Mouse (Mus musculus) kidney, embryonic 14.5 days (tissue): ENCODE measurements around the gene Sod3. TPM values are rescaled to one million over a fixed set of nuclear protein-coding genes. Genes with fewer than 3 reads are reported as not detected.

ENCODE experiments used
- ATAC-seq: fragments of 200-750 bp; cut with Nextera tagmentation; 2 replicates; pipeline ENCODE4 v1.8.0; 2017; ENCODE audit warnings: moderate number of reproducible peaks, mild to moderate bottlenecking, moderate TSS enrichment, moderate library complexity; ENCODE audit not compliant: low FRiP score, low TSS enrichment
- H3K27ac ChIP-seq: fragments of 300-500 bp; sonication (generic); 2 replicates; pipeline ENCODE4 v1.5.1; 2014; ENCODE audit warnings: low read depth, mild to moderate bottlenecking, low read length, moderate library complexity, mixed read lengths
- H3K27me3 ChIP-seq: fragments of 300-500 bp; sonication (generic); 2 replicates; pipeline ENCODE4 v1.6.1; 2014; ENCODE audit warnings: mild to moderate bottlenecking, low read length; ENCODE audit not compliant: control insufficient read depth, insufficient read depth
- H3K36me3 ChIP-seq: fragments of 300-500 bp; sonication (generic); 2 replicates; pipeline ENCODE4 v1.6.1; 2014; ENCODE audit warnings: low read length, mixed read lengths; ENCODE audit not compliant: control insufficient read depth, insufficient read depth
- H3K4me1 ChIP-seq: fragments of 300-500 bp; sonication (generic); 2 replicates; pipeline ENCODE4 v1.6.1; 2014; ENCODE audit warnings: low read length, mixed read lengths; ENCODE audit not compliant: control insufficient read depth, insufficient read depth
- H3K4me2 ChIP-seq: fragments of 300-500 bp; sonication (generic); replicated peaks from 2 replicates; pipeline ENCODE4 v1.6.1; 2014; ENCODE audit warnings: low read depth, mild to moderate bottlenecking, low read length
- H3K4me3 ChIP-seq: fragments of 300-500 bp; sonication (generic); 2 replicates; pipeline ENCODE4 v1.5.1; 2014; ENCODE audit warnings: mild to moderate bottlenecking, low read length
- H3K9ac ChIP-seq: fragments of 300-500 bp; sonication (generic); 2 replicates; pipeline ENCODE4 v1.6.1; 2014; ENCODE audit warnings: low read depth, mild to moderate bottlenecking, low read length, moderate library complexity
- H3K9me3 ChIP-seq: fragments of 300-500 bp; sonication (generic); 2 replicates; pipeline ENCODE4 v1.6.1; 2016; ENCODE audit warnings: low read length; ENCODE audit not compliant: control insufficient read depth
- WGBS: fragments of 180-500 bp; shearing (Covaris S2); extraction: QIAGEN DNeasy Blood & Tissue Kit; methylation state at CpG from one replicate; pipeline ENCODE4 v1.1.7; 2014; 5-methylcytosine and 5-hydroxymethylcytosine counted together
- polyA plus RNA-seq: library from polyadenylated mRNA; unstranded; fragments of >200 nt; fragmentation: Nextera tagmentation; extraction: Ambion mirVana; gene quantifications from 2 replicates; pipeline ENCODE4 v1.2.1, GENCODE M21; 2014

Sod3 gene
- polyA plus RNA-seq, 1 experiment from 2014 or later, result 4.5 TPM

DNA sequence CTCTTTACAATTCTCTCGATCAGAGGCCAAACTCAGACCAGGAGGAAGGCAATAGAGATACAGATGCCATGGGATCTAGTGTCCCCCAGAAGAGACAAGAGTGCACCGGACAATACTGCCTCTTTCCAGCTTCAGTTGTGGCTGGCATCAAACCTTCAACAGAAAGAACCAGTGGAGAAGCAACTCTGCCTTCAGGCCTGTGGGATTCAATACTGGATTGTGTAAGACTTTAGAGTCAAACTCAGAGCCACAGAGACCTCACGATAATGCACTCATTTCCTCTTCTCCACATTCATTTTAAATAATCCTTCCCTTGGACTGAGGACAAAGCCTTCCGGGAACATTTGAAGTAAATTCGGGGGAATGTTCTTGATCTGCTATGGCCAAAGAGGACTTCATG, 10.9 kb upstream of the Sod3 start:
- H3K27me3 ChIP-seq, result no peaks in the 10 kb centered on the region
- no peak overlapping the region for H3K4me3 ChIP-seq
- H3K36me3 ChIP-seq, result no peaks in the 10 kb centered on the region
- no peak for ATAC-seq
- H3K9ac ChIP-seq, result no peak overlapping the region
- H3K9me3 ChIP-seq, result no peaks in the 10 kb centered on the region
- H3K4me2 ChIP-seq, result no peak overlapping the region
- no peak overlapping the region for H3K27ac ChIP-seq
- WGBS, result 87% methylated on average over 5 of the region's 5 CpGs
- no peaks in the 10 kb centered on the region for H3K4me1 ChIP-seq

DNA sequence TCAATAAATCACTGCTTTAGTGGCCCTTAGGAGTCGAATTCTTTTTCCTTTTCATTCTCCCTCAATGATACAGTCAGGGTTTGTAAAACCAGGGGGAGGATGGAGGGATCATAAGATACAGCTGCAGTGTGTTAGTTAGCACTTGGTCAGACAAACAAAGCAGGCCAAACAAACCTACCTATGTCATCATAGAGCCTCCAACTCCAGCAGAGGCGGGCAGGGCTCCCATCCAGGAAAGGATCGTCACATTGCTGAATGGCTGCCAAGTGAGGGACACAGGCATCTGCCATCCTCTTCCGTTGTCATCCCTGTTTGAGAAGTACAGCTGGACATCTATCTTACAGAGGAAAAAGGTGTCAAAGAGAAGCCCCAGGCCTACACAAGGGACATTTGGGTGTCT, 9.2 kb upstream of the Sod3 start:
- Histone ChIP-seq H3K9me3 (no peaks in the 10 kb centered on the region), H3K4me3 (no peak overlapping the region), H3K4me1 (no peaks in the 10 kb centered on the region), H3K36me3 (no peaks in the 10 kb centered on the region), H3K27ac (no peak overlapping the region), H3K4me2 (no peak overlapping the region), H3K27me3 (no peaks in the 10 kb centered on the region), H3K9ac (no peak overlapping the region)
- 61% methylated on average over 4 of the region's 4 CpGs for WGBS
- ATAC-seq, result no peak

DNA sequence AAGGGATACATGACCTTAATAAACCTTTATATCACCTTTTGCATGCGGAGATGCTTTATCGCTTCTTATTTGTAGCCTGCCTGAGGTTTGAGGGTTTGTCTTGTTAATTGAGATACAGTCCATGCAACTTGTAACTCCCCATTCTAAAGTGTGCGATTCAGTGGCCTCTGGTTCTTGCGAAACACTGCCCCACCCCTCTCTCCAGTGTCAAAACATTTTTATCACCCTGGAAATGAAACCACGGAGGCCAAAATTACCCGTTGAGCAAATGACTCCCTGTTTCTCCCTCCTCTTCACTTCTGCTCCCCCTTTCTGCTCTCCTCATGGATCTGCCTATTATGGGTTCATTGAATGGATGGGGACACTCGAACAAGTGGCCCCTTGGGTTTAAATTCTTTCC, 8.0 kb upstream of the Sod3 start:
- H3K4me3 ChIP-seq, result no peak overlapping the region
- ATAC-seq, result no peak
- H3K36me3 ChIP-seq, result no peaks in the 10 kb centered on the region
- H3K4me1 ChIP-seq, result no peaks in the 10 kb centered on the region
- H3K9ac ChIP-seq, result no peak overlapping the region
- H3K27me3 ChIP-seq, result no peaks in the 10 kb centered on the region
- WGBS, result 83% methylated on average over 7 of the region's 7 CpGs
- H3K27ac ChIP-seq, result no peak overlapping the region
- no peaks in the 10 kb centered on the region for H3K9me3 ChIP-seq
- H3K4me2 ChIP-seq, result no peak overlapping the region

DNA sequence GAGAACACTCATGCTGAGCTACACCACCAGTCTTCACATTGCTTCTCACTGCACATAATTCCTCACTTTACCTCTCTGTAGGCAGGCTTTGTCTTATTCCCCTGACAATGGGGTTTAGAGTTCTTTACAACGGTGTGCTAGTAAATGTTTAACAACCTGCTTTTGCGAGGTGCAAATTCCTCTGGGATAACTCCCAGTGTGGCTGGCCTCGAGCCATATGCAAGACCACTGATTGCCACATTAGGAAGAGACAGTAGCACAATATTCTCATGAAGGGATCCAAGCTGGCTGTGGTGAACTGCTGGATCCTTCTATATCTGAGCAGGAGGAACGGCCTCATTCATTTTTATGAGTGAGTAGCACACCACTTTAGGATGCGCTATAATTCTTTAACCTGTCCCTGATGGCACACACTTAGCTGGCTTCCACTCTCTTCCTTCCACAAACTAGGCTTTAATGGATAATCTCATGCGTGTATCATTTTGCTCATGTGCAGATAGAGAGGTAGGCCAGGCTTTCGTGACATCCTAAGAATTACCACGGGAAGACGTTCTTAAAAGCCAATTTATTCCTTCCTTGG, 6.3 kb upstream of the Sod3 start:
- WGBS, result 53% methylated on average over 9 of the region's 9 CpGs
- H3K27ac ChIP-seq, result no peak overlapping the region
- no peaks in the 10 kb centered on the region for H3K36me3 ChIP-seq
- ATAC-seq, result no peak
- H3K9me3 ChIP-seq, result no peaks in the 10 kb centered on the region
- H3K4me1 ChIP-seq, result no peaks in the 10 kb centered on the region
- no peak overlapping the region for H3K9ac ChIP-seq
- no peaks in the 10 kb centered on the region for H3K27me3 ChIP-seq
- H3K4me2 ChIP-seq, result no peak overlapping the region
- H3K4me3 ChIP-seq, result no peak overlapping the region

DNA sequence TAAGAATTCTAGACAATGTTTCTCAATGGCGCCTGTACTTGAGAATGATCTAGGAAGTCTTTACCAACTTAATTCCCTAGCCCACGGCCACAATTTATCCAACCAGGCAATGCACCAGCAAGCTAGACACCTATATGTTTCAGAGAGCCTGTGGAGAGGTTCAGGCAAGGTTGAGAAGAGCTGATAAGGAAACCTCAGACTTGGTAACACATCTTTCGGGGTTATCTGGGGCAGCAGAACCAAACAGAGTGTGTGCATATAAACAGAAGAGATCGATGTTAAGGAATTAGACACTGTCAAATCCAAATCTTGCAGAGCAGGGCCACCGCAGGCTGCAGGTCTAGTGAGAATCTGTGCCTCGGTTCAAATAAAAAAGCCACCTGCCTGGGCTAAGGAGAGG, 5.5 kb upstream of the Sod3 start:
- Histone ChIP-seq H3K4me2 (no peak overlapping the region), H3K9me3 (no peaks in the 10 kb centered on the region), H3K36me3 (no peaks in the 10 kb centered on the region), H3K9ac (no peak overlapping the region), H3K27ac (no peak overlapping the region), H3K4me1 (no peaks in the 10 kb centered on the region), H3K27me3 (no peaks in the 10 kb centered on the region), H3K4me3 (no peak overlapping the region)
- ATAC-seq, result no peak
- 86% methylated on average over 6 of the region's 6 CpGs for WGBS

DNA sequence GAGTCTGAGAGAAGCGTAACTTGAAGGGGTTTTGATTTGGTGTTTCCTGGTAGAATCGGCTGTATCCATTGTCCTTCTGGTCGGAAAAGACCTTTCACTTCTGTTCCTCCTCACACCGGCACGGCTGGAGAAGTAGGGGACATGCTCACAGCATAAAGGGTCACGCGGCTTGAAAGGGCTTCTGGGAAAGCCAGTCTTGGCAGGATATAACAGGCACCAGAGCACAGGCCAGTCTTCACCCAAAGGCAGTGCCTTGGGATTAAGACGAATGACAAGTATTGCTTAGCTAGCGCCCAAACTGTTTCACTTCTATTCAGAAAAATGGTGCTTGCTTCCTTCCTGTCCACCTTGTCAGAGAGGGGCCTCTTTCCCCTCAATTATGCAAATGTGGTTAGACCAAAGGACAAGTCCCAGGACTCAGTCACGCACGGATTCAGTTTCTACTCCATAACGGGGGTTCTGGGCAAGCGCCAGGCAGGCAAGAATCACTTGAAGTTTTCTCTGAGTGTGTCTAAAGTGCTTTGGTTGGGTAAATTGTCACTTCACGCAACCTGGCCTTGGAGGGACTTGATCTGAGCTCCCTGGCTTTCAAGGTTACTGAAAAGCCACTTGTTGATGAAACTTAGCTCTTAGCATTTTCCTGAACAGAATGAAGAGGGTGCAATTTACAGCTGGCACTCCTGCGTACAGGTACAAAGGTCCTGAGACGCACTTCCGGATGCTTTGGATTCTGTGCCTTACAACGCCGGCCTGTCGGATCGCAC, 3.1 kb upstream of the Sod3 start:
- Histone ChIP-seq H3K9ac (no peak overlapping the region), H3K4me3 (no peak overlapping the region), H3K4me1 (peaks cover 10% of the 10 kb centered on the region; the same call in 1 of the 2 replicates), H3K4me2 (no peak overlapping the region), H3K27ac (no peak overlapping the region), H3K9me3 (no peaks in the 10 kb centered on the region), H3K36me3 (no peaks in the 10 kb centered on the region), H3K27me3 (no peaks in the 10 kb centered on the region)
- ATAC-seq, result no peak
- 80% methylated on average over 21 of the region's 21 CpGs for WGBS

DNA sequence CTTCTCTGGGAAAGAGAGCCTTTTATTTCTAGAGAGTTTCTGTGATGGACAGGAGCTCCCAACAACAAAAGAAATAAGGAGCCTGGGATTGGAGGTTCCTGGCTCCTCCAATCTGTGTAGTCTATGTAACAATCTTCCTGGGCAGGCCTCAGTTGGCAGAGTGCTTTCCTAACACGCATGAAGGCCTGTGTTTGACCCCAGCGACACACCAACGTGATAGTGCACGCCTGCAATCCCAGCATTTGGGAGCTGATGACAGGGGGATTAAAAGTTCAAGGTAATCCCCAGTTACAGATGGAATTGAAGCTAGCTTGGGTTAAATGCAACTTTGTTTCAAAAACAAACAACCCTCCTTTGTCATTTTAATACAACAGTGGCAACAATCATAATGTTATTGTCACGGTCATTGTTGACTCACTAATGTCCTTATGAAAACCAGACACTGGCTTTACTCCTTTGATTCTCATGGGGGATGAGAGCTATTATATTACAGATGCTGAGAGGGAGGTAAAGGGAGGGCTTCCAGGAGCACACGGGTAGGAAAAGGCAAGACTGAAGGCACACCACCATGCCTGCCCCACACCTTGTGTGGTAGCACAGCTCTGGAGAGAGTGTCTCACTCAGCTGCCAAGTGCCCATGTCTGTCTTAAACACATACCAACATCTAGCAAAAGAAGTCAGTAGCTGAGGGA, 669 bp upstream of the Sod3 start:
- 52% methylated on average over 6 of the region's 6 CpGs for WGBS
- Histone ChIP-seq H3K36me3 (no peaks in the 10 kb centered on the region), H3K27me3 (no peaks in the 10 kb centered on the region), H3K4me1 (peaks cover 10% of the 10 kb centered on the region; the same call in 1 of the 2 replicates), H3K27ac (no peak overlapping the region), H3K4me3 (no peak overlapping the region), H3K9ac (no peak overlapping the region), H3K4me2 (no peak overlapping the region; the same call in 1 of the 2 replicates), H3K9me3 (no peaks in the 10 kb centered on the region)
- ATAC-seq, result no peak

DNA sequence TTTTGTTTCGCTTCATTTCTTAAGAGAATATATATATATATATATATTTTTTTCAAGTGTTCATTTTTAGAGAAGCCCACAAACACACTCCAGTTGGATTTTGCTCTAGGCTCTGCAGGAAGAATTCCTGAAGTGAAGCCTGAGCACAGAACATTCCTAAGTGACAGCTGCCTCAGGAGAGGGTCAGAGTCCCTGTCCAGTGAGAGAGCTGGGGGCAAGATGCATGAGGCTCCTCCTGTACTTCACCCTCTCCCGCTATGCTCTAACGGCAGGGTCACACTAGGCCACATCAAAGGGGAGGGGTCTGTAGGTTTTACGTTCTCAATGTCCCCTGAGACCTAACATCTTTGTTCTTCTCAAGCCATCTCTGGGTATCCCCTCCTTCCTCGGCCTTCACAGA, 930 bp downstream of the Sod3 start:
- H3K36me3 ChIP-seq, result no peaks in the 10 kb centered on the region
- no peaks in the 10 kb centered on the region for H3K9me3 ChIP-seq
- WGBS, result 36% methylated on average over 5 of the region's 5 CpGs
- peaks cover 10% of the 10 kb centered on the region; the same call in 1 of the 2 replicates for H3K4me1 ChIP-seq
- no peak for ATAC-seq
- H3K4me3 ChIP-seq, result no peak overlapping the region
- no peaks in the 10 kb centered on the region for H3K27me3 ChIP-seq
- H3K4me2 ChIP-seq, result no peak overlapping the region
- H3K27ac ChIP-seq, result no peak overlapping the region
- H3K9ac ChIP-seq, result no peak overlapping the region

DNA sequence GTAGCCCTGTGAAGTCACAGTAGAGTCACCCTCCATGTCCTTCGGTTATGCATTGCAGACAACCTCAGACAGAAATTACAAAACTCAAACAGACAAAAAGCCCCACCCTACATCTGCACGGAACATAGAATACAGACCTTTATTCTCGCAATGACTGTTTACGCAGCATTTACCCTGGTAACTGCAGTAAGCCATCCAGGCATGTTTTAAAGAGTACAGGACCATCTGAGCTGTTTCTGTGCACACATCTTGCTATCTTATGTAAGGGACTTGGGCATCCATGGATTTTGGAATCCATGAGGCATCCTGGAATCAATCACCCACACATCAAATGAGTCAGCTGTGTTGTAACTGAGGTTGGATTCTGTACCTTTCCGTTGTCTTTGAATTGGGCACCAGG, 2.3 kb downstream of the Sod3 start:
- Histone ChIP-seq H3K36me3 (no peaks in the 10 kb centered on the region), H3K27me3 (no peaks in the 10 kb centered on the region), H3K4me3 (no peak overlapping the region), H3K4me1 (peaks cover 10% of the 10 kb centered on the region; the same call in 1 of the 2 replicates), H3K27ac (no peak overlapping the region), H3K9me3 (no peaks in the 10 kb centered on the region), H3K4me2 (no peak overlapping the region), H3K9ac (no peak overlapping the region)
- 93% methylated on average over 5 of the region's 5 CpGs for WGBS
- no peak for ATAC-seq
